Mouse (Mus musculus): ENCODE measurements around the gene Ube2c. TPM values are rescaled to one million over a fixed set of nuclear protein-coding genes. Genes with fewer than 3 reads are reported as not detected.

The Ube2c gene
- total and polyA plus RNA-seq, 3 experiments = 177 to 365 (median 257) TPM

GRCm38 (mm10) chr2:164804533-164805331 lies 35.0 kb downstream of the Ube2c start, which contains the start of the genes Acot8 and Zswim3 (continued):
- TF ChIP-seq MXI1 (IDR thresholded peaks at IDR 0.05; ENCODE audit: low read depth, low read length) (peak; percentile 82), EP300 (IDR thresholded peaks at IDR 0.05; ENCODE audit: low read depth in 1 of 2, low read length in 2 of 2) (no peak), SIN3A (IDR thresholded peaks at IDR 0.05; ENCODE audit: low read length) (peak; percentile 83; the same call in 1 of the 2 replicates), SMC3 (IDR thresholded peaks at IDR 0.05; ENCODE audit: low read depth, low read length) (no peak)

- H3K27ac ChIP-seq (ENCODE audit: control insufficient read depth, low read depth, low read length) = peak overlapping the region; percentile 97
- no peaks in the 10 kb centered on the region for H3K27me3 ChIP-seq (ENCODE audit: control insufficient read depth in 1 of 2, insufficient read depth in 2 of 2, low read length in 2 of 2)
- peaks cover 30% of the 10 kb centered on the region for H3K79me2 ChIP-seq (ENCODE audit: control insufficient read depth, insufficient read depth, low read length, poor library complexity)
- peak overlapping the region; percentile 90 for H3K9ac ChIP-seq (ENCODE audit: control insufficient read depth, low read depth, low read length, poor library complexity, severe bottlenecking)
- H3K9me3 ChIP-seq (replicated peaks; ENCODE audit: insufficient read depth, low read length) = no peaks in the 10 kb centered on the region
- peaks cover 7 to 17% of the 10 kb centered on the region in 2 experiments; a peak in 3 of 4 replicates for H3K4me1 ChIP-seq (ENCODE audit: control insufficient read depth in 1 of 2, insufficient read depth in 2 of 2, low read length in 2 of 2)
- H3K4me3 ChIP-seq (ENCODE audit: control insufficient read depth in 1 of 2, insufficient read depth in 1 of 2, low read depth in 2 of 2, low read length in 2 of 2) = peak overlapping the region; percentile 69 to 90
- peak; percentile 65; the same call in 1 of the 2 replicates for TF ChIP-seq MAX (IDR thresholded peaks at IDR 0.05; ENCODE audit: low read length)
- TF ChIP-seq NELFE (IDR thresholded peaks at IDR 0.05; ENCODE audit: low read depth, low read length) = no peak
- TF ChIP-seq UBTF (IDR thresholded peaks at IDR 0.05; ENCODE audit: borderline replicate concordance, insufficient read depth, low read depth, low read length) = no peak
- TF ChIP-seq MXI1 (IDR thresholded peaks at IDR 0.05; ENCODE audit: low read depth, low read length) = peak; percentile 56
- TF ChIP-seq MAZ (IDR thresholded peaks at IDR 0.05; ENCODE audit: low read depth, low read length) = peak; percentile 92
- TF ChIP-seq ZC3H11A (IDR thresholded peaks at IDR 0.05; ENCODE audit: low read depth, low read length) = no peak
- TF ChIP-seq USF2 (IDR thresholded peaks at IDR 0.05; ENCODE audit: borderline replicate concordance in 1 of 2, insufficient read depth in 1 of 2, low read depth in 1 of 2, low read length in 2 of 2) = no peak
- no peak for TF ChIP-seq CHD1 (IDR thresholded peaks at IDR 0.05; ENCODE audit: low read depth, low read length)
- peak in 1 of 2 experiments; percentile 43; a peak in 1 of 4 replicates for TF ChIP-seq POLR2A (IDR thresholded peaks at IDR 0.05; ENCODE audit: control insufficient read depth in 1 of 2, insufficient read depth in 1 of 2, low read depth in 1 of 2, low read length in 2 of 2, poor library complexity in 1 of 2)
- no peak for TF ChIP-seq GABPA (IDR thresholded peaks at IDR 0.05; ENCODE audit: low read depth, low read length)
- TF ChIP-seq MYC (IDR thresholded peaks at IDR 0.05; ENCODE audit: low read depth, low read length) = peak; percentile 73
- TF ChIP-seq POLR2AphosphoS2 (IDR thresholded peaks at IDR 0.05; ENCODE audit: low read length) = no peak
- TF ChIP-seq ETS1 (IDR thresholded peaks at IDR 0.05; ENCODE audit: low read depth, low read length) = no peak
- TF ChIP-seq ELF1 (IDR thresholded peaks at IDR 0.05; ENCODE audit: low read depth, low read length) = no peak
- TF ChIP-seq ZKSCAN1 (IDR thresholded peaks at IDR 0.05; ENCODE audit: low read depth, low read length) = peak; percentile 69
- DNase-seq (ENCODE audit: low read depth, low spot score) = no peak
- peaks cover 0 to 18% of the 10 kb centered on the region in 2 experiments; a peak in 3 of 4 replicates for H3K36me3 ChIP-seq (ENCODE audit: control insufficient read depth in 1 of 2, insufficient read depth in 2 of 2, low read length in 2 of 2)
Observed at GRCm38 (mm10) chr2:164805332-164805718, 35.6 kb downstream of the Ube2c start.

Measured in MEL (cell line).